Mouse (Mus musculus): Measurements from ENCODE around the gene Pde4d.

- TF ChIP-seq CTCF (IDR thresholded peaks at IDR 0.05; ENCODE audit: extremely low read depth, insufficient read depth, low read length) (no peak), POLR2A (IDR thresholded peaks at IDR 0.05; ENCODE audit: extremely low read depth, insufficient read depth, low read length) (no peak)
Observed at GRCm38 (mm10) chr13:108964056-108964455, 514.3 kb downstream of the Pde4d start.
